Mouse (Mus musculus) forebrain, postnatal 0 days (tissue): ENCODE data around the gene Olfr1057. TPM values are rescaled to one million over a fixed set of nuclear protein-coding genes. Genes with fewer than 3 reads are reported as not detected.
"Not testable (repeated sequence)": the region's sequence is repeated elsewhere in the genome, so short reads cannot be mapped to it uniquely, and the experiment has no call there.

Experiments used
- ATAC-seq: fragments of 200-750 bp; cut with Nextera tagmentation; 2 replicates; pipeline ENCODE4 v1.8.0; 2017; ENCODE audit warnings: mild to moderate bottlenecking, moderate library complexity
- DNase-seq: peaks from one replicate; pipeline ENCODE4 v3.0.0-alpha.2; 2015
- H3K27ac ChIP-seq: fragments of 300-500 bp; sonication (generic); 2 replicates; pipeline ENCODE4 v1.5.1; 2014; ENCODE audit warnings: low read depth, mild to moderate bottlenecking, antibody characterized with exemption, low read length, moderate library complexity, mixed read lengths
- H3K27me3 ChIP-seq: fragments of 300-500 bp; sonication (generic); 2 replicates; pipeline ENCODE4 v1.6.1; 2014; ENCODE audit warnings: mild to moderate bottlenecking, low read length, mixed read lengths; ENCODE audit not compliant: insufficient read depth
- H3K36me3 ChIP-seq: fragments of 300-500 bp; sonication (generic); 2 replicates; pipeline ENCODE4 v1.6.1; 2014; ENCODE audit warnings: mild to moderate bottlenecking, moderate library complexity; ENCODE audit not compliant: insufficient read depth
- H3K4me1 ChIP-seq: fragments of 300-500 bp; sonication (generic); 2 replicates; pipeline ENCODE4 v1.6.1; 2014; ENCODE audit warnings: antibody characterized with exemption; ENCODE audit not compliant: insufficient read depth
- H3K4me2 ChIP-seq: fragments of 300-500 bp; sonication (generic); 2 replicates; pipeline ENCODE4 v1.6.1; 2014; ENCODE audit warnings: low read depth, mild to moderate bottlenecking, moderate library complexity
- H3K4me3 ChIP-seq: fragments of 300-500 bp; sonication (generic); 2 replicates; pipeline ENCODE4 v1.5.1; 2014; ENCODE audit warnings: low read depth, low read length, mixed read lengths
- H3K9ac ChIP-seq: fragments of 300-500 bp; sonication (generic); 2 replicates; pipeline ENCODE4 v1.6.1; 2014; ENCODE audit warnings: mild to moderate bottlenecking
- H3K9me3 ChIP-seq: fragments of 300-500 bp; sonication (generic); 2 replicates; pipeline ENCODE4 v1.6.1; 2016; ENCODE audit warnings: low read length
- CTCF ChIP-seq: sonication (generic); IDR thresholded peaks from 2 replicates; pipeline ENCODE4 v1.5.1; 2016; ENCODE audit warnings: antibody characterized with exemption, control low read depth, low read depth
- WGBS: fragments of 180-500 bp; shearing (Covaris S2); extraction: QIAGEN DNeasy Blood & Tissue Kit; methylation state at CpG from one replicate; pipeline ENCODE4 v1.1.7; 2014; 5-methylcytosine and 5-hydroxymethylcytosine counted together
- polyA plus RNA-seq: library from polyadenylated mRNA; unstranded; fragments of >200 nt; fragmentation: Nextera tagmentation; extraction: Ambion mirVana; gene quantifications from 2 replicates; pipeline ENCODE4 v1.2.1, GENCODE M21; 2015
- total RNA-seq: library from RNA; depleted of rRNA; stranded (reverse); fragments of >200 nt; gene quantifications from 2 replicates; pipeline ENCODE4 v1.2.3, GENCODE M21; 2014; rRNA removed

The Olfr1057 gene
- not detected in 2 replicates for total RNA-seq
- polyA plus RNA-seq, result not detected in 2 replicates

- ATAC-seq, result no peak
- no peak for TF ChIP-seq CTCF
- no peaks in the 10 kb centered on the region for H3K36me3 ChIP-seq
- no peak within 1 kb of the TSS for H3K4me2 ChIP-seq
- H3K9ac ChIP-seq, result no peak within 1 kb of the TSS
- no peak for DNase-seq
- H3K27ac ChIP-seq, result no peak within 1 kb of the TSS
- H3K4me1 ChIP-seq, result no peaks in the 10 kb centered on the region
- no peak within 1 kb of the TSS for H3K4me3 ChIP-seq
- H3K27me3 ChIP-seq, result no peaks in the 10 kb centered on the region
- H3K9me3 ChIP-seq, result no peaks in the 10 kb centered on the region
Observed at GRCm38 (mm10) chr2:86378293-86378692, at the start of gene Olfr1057. Gene Olfr1057, minus strand, starts transcription at chr2:86378393.

- not testable (repeated sequence) for H3K27ac ChIP-seq, H3K36me3 ChIP-seq, DNase-seq
Observed at GRCm38 (mm10) chr2:86426649-86427048, 48.5 kb upstream of the Olfr1057 start, which contains the start of gene Olfr1062. Gene Olfr1062, minus strand, starts transcription at chr2:86426749.

GRCm38 (mm10) chr2:86413950-86414349 is 35.8 kb upstream of the Olfr1057 start, which contains the start of gene Olfr1061:
Gene Olfr1061, minus strand, starts transcription at chr2:86414050.
- TF ChIP-seq CTCF, result no peak
- no peaks in the 10 kb centered on the region for H3K9me3 ChIP-seq
- H3K4me1 ChIP-seq, result no peaks in the 10 kb centered on the region
- no peaks in the 10 kb centered on the region for H3K36me3 ChIP-seq
- no peak for DNase-seq
- WGBS, result 86% methylated on average over 1 of the region's 1 CpGs
- no peaks in the 10 kb centered on the region for H3K27me3 ChIP-seq
- no peak within 1 kb of the TSS for H3K4me2 ChIP-seq
- no peak within 1 kb of the TSS for H3K27ac ChIP-seq
- ATAC-seq, result no peak
- no peak within 1 kb of the TSS for H3K9ac ChIP-seq
- H3K4me3 ChIP-seq, result no peak within 1 kb of the TSS

More at GRCm38 (mm10) chr2:86426649-86427048, 48.5 kb upstream of the Olfr1057 start, which contains the start of gene Olfr1062:
- not testable (repeated sequence) for H3K9me3 ChIP-seq, H3K27me3 ChIP-seq, H3K4me1 ChIP-seq, H3K9ac ChIP-seq, H3K4me2 ChIP-seq, H3K4me3 ChIP-seq, ATAC-seq

DNA sequence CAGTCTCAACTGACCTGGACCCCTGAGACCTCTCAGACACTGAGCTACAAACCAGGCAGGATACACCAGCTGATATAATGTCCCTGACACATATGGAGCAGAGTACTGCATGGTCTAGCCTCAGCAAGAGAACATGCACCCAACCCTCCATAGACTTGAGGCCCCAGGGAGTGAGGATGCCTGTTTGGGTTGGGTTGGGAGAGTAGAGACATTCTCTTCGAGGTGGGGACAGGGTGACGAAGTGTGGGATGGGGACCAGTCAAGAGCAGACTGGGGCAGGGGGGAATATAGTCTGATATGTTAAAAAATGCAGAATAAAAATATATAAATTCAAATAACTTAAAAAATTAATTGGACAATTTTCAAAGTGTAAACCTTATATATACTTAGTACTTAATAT is 16.9 kb upstream of the Olfr1057 start:
- Histone ChIP-seq H3K9me3 (no peaks in the 10 kb centered on the region), H3K4me1 (no peaks in the 10 kb centered on the region), H3K4me2 (no peak overlapping the region), H3K4me3 (no peak overlapping the region), H3K36me3 (no peaks in the 10 kb centered on the region), H3K9ac (no peak overlapping the region), H3K27me3 (no peaks in the 10 kb centered on the region), H3K27ac (no peak overlapping the region)
- TF ChIP-seq CTCF, result no peak
- 87% methylated on average over 2 of the region's 2 CpGs for WGBS
- no peak for ATAC-seq
- DNase-seq, result no peak

- not testable (repeated sequence) for DNase-seq, H3K27me3 ChIP-seq, H3K4me3 ChIP-seq, H3K36me3 ChIP-seq, H3K4me1 ChIP-seq, H3K9me3 ChIP-seq, H3K9ac ChIP-seq, ATAC-seq, H3K27ac ChIP-seq, H3K4me2 ChIP-seq
Observed at GRCm38 (mm10) chr2:86388461-86388860, 10.3 kb upstream of the Olfr1057 start, which contains the start of gene Olfr1058. Gene Olfr1058, minus strand, starts transcription at chr2:86388561.

DNA sequence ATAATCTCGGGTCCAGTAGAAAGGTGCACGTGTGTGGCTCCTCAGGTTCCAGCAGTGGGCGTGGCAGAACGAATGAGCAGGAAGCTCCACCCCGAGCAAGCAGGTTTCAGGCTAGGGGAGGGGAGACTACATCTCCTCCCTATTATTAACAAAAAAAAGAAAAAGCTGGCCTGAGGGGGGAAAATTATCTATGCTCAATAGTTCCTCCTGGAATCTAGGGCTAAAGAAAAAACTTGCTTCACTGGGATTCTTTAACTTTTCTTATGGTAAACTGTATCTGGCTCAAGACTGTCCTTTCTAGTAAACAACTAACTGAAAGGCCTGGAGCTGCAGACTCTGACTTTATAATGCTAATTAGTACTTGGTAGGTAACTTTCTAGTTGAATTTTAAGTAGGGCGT is 11.9 kb downstream of the Olfr1057 start:
- not testable (repeated sequence) for H3K27ac ChIP-seq, H3K4me2 ChIP-seq, H3K9ac ChIP-seq, H3K27me3 ChIP-seq, H3K36me3 ChIP-seq, ATAC-seq, H3K4me1 ChIP-seq, H3K9me3 ChIP-seq, DNase-seq, H3K4me3 ChIP-seq
- no CpG with 5 or more reads among the region's 6 CpGs for whole genome bisulfite sequencing

DNA sequence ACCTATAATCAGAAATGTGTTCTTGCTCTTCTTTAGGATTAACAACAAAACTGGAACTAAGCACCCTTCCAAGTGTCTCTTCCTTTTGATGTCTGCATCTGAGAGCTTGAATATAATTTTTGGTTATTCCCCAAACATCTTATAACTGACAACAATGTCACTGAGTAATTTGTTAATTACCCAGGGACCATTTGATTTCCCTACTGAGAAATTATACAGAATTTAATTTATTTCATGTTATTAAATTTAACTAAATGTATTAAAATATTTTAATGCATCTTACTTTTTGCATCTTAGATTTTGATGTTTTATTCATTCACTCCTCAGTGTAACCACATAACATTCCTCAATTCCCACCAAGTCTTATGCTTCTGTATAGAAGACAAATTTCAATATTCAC is 15.8 kb downstream of the Olfr1057 start, which contains the start of gene Olfr1056:
Olfr1056 (minus strand) TSS at position 101 of the 400 bp plus-strand sequence.
- DNase-seq (no peak), ATAC-seq (no peak)
- Histone ChIP-seq H3K36me3 (no peaks in the 10 kb centered on the region), H3K4me1 (no peaks in the 10 kb centered on the region), H3K9ac (no peak within 1 kb of the TSS), H3K9me3 (no peaks in the 10 kb centered on the region), H3K27me3 (no peaks in the 10 kb centered on the region), H3K4me3 (no peak within 1 kb of the TSS), H3K27ac (no peak within 1 kb of the TSS), H3K4me2 (no peak within 1 kb of the TSS)
- no peak for TF ChIP-seq CTCF

DNA sequence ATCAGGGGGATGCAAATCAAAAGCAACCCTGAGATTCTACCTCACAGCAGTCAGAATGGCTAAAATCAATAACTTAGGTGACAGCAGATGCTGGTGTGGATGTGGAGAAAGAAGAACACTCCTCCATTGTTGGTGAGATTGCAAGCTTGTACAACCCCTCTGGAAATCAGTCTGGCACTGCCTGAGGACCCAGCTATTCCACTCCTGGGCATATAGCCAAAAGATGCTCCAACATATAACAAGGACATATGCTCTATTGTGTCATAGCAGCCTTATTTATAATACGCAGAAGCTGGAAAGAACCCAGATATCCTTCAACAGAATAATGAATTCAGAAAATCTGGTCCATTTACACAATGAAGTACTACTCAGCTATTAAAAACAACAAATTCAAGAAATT is 26.4 kb downstream of the Olfr1057 start:
- 65% methylated on average over 1 of the region's 1 CpGs for WGBS
- H3K9ac ChIP-seq, H3K36me3 ChIP-seq, H3K27me3 ChIP-seq, H3K4me2 ChIP-seq, H3K4me1 ChIP-seq, H3K4me3 ChIP-seq, ATAC-seq, H3K9me3 ChIP-seq, H3K27ac ChIP-seq: not testable (repeated sequence)
- peak; percentile 4 for DNase-seq
